Mouse (Mus musculus) cerebellum, adult 2 months (tissue): ENCODE results near the gene 2700081O15Rik.

Experiments used
- CTCF ChIP-seq: fragments of 200-500 bp; IDR thresholded peaks from 2 replicates; pipeline ENCODE4 v1.5.1; 2011; ENCODE audit warnings: low read depth, mild to moderate bottlenecking, control low read depth, low read length, moderate library complexity, borderline replicate concordance; ENCODE audit not compliant: insufficient read depth
- POLR2A ChIP-seq: fragments of 200-500 bp; IDR thresholded peaks from 2 replicates; pipeline ENCODE4 v1.6.1; 2011; ENCODE audit warnings: low read length, control low read depth, borderline replicate concordance; ENCODE audit not compliant: insufficient read depth

GRCm38 (mm10) chr19:7420841-7421601, 3.6 kb downstream of the 2700081O15Rik start:
- TF ChIP-seq POLR2A (no peak), CTCF (no peak)
